Mouse (Mus musculus) gastrocnemius, postnatal 14 days (tissue): ENCODE measurements at regions not wholly inside any gene's neighbourhood (a gene's known extent, or its start where the extent isn't known, plus 50 kb on each side); places are given as distances from the start of the nearest gene placed in this dataset.
"Not testable (repeated sequence)": the region's sequence is repeated elsewhere in the genome, so short reads cannot be mapped to it uniquely, and the experiment has no call there.

Experiments
- DNase-seq: peaks from one replicate; pipeline ENCODE4 v3.0.0; 2021; ENCODE audit warnings: mixed read lengths
- intact Hi-C: fragments of 180-260 bp; cut with DNase I; formaldehyde crosslinking; loops from one replicate; pipeline ENCODE4 v1.15.1; 2025; ENCODE audit warnings: low total_unique reads

- DNase-seq: no peak
- intact Hi-C loops: no loop called here
Observed at GRCm38 (mm10) chr10:38458975-38459374, 362.6 kb downstream of the Rfpl4b start.

GRCm38 (mm10) chr10:38458424-38458823 lies 363.2 kb downstream of the Rfpl4b start:
- intact Hi-C loops: no loop called here

GRCm38 (mm10) chr10:38456786-38457185 lies 364.8 kb downstream of the Rfpl4b start:
- intact Hi-C loops: no loop called here

More at GRCm38 (mm10) chr10:38458424-38458823, 363.2 kb downstream of the Rfpl4b start:
- no peak for DNase-seq

GRCm38 (mm10) chr10:38449263-38449662 lies 372.3 kb downstream of the Rfpl4b start:
- DNase-seq: no peak
- intact Hi-C loops: no loop called here

More at GRCm38 (mm10) chr10:38456786-38457185, 364.8 kb downstream of the Rfpl4b start:
- no peak for DNase-seq

DNA sequence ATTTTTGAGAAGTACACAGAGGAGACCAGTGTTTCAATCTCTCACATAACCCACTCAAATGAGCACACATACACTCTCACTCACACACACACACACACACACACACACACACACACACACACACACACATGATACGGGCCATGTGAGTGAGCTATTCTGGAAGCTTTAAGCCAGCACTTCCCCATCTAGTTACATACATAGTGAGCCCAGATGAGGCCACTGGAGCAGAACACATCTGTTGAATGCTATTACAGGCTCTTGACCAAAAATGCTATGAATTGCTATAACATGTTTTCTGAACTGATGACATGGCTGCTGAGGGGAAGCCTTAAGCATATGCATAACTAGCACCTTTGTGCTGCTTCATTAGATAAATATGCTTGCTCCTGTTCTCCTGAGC lies 373.9 kb downstream of the Rfpl4b start:
- DNase-seq: no peak
- intact Hi-C loops: no loop called here

DNA sequence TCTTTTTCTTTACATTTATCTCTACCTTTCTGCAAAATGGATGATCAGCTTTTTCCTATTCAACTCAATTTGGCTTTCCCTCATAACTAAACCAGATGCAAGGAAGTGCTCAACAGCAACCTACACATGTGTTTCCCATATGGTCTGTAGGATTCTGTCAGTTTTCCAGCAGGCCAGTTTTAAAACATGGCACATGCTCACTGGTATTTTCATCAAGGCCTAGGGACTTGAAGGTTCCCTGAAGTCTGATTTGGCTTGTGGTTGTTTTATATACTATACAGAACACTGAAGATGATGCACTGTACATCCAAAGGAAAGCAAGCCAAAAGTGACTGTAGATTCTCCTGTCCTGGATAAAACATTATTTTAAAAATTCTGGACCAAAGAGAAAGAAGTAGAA lies 374.3 kb downstream of the Rfpl4b start:
- intact Hi-C loops: no loop called here
- DNase-seq: no peak

- intact Hi-C loops: no loop called here
- DNase-seq: no peak
Observed at GRCm38 (mm10) chr10:38439286-38439685, 382.3 kb downstream of the Rfpl4b start.

DNA sequence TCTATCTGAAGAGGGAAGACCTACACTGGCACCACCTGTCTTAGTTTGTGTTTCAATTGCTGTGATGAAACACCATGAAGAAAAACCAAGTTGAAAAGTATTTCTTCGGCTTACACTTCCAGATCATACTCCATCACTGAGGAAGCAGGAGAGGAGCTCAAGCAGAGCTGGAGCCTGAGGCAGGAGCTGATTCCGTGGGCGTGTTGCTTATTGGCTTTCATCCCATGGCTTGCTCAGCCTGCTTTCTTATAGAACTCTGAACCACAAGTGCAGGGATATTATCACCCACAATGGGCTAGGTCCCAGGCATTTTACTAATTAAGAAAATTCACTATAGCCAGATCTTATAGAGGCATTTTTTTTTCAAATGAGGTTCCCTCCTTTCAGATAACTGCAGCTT lies 384.7 kb downstream of the Rfpl4b start:
- no peak for DNase-seq
- intact Hi-C loops: no loop called here

DNA sequence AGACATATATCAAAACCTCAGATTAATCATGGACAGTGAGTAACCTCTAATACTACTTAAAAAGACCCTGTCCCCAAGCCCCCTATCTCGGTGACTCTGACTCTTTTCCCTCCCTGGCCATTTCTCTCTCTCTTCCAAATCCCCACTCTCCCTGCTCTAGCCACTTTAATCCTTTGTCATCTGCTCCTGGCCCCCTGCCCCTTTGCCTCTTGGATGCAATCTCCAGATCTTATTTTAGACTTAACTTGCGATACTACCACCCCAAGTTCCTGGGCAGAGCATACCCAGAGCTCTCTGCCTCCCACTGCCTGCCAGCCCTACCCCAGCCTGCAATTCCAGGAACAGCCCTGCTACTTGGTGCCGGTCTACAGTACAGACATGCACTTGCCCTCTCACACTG lies 400.0 kb downstream of the Rfpl4b start:
- intact Hi-C loops: no loop called here
- DNase-seq: peak; percentile 11

GRCm38 (mm10) chr10:38419771-38420170 lies 401.8 kb downstream of the Rfpl4b start:
- no peak for DNase-seq
- intact Hi-C loops: no loop called here

DNA sequence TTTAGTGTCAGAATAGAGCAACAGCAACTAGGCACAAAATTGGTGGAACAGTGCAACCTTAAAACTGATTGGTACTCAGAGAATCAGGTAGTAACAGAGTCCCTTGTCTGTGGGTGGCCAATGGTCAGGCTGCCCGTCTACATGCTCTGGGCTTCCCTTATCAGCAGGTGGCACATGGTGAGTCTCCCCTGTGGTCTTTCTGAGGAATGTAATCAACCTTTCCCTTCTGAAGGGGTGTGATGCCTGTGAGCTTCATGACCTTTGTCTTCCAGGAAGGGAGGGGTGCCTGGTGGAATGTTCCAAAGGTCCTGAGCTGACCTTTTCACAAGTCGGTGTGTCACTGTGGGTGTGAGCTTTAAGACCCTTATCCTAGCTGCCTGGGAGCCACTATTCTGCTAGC lies 438.4 kb downstream of the Rfpl4b start:
- DNase-seq: no peak
- intact Hi-C loops: no loop called here

GRCm38 (mm10) chr10:38381873-38382296 lies 439.7 kb downstream of the Rfpl4b start:
- intact Hi-C loops: no loop called here
- DNase-seq: peak; percentile 31

GRCm38 (mm10) chr10:38380388-38380787 lies 441.2 kb downstream of the Rfpl4b start:
- intact Hi-C loops: no loop called here
- no peak for DNase-seq

GRCm38 (mm10) chr10:38366776-38367175 lies 454.8 kb downstream of the Rfpl4b start:
- DNase-seq: no peak
- intact Hi-C loops: no loop called here

DNA sequence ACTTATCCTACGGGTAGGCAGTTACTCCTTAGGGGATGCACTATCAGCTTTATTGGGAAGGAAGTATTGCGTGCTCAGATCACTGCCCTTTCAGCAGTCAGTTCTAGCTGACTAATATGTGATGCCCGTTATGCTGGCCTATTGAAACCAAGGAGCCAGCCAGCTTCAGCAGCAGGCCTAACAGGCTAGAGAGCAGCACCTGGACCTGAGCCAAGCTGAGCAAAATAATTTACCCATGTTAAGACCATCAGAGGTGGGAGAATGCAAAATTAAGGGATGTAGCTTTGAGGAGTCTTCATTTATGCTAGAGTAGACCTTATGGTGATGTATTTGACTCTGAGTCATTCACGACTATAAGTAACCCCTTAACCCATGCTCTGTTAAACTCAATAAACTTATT lies 456.7 kb downstream of the Rfpl4b start:
- intact Hi-C loops: no loop called here
- no peak for DNase-seq

DNA sequence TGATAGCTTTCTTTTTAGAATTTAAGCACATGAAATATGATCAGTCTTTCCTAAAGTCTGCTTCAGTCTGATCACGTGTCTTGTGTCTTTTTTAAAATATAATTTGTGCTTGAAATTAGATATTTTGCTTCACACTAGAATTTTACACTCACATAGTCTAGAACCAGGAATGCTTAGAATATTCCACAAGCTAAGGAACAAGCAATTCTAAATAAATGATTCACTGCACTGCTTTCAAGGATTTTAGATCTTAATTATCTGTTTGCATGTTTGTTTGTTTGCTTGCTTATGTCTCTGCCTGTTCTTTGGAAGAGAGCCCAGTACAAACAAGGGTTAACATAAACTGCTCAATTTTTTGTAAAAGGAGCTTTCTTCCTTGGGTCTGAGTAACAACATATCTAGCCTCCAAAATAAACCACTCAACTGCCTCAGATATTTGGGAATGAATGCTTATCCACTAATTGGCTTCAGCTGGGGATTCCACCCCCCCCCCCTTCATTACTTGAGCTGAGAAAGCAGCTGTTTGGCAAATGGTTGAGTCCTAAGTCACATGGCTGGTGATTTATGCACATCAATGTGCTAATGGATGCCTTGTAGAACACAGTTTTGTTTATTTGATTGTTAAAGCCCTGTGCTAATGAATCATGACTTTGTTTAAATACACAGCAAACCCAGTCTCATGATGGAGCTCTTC lies 463.9 kb downstream of the Rfpl4b start:
- no peak for DNase-seq
- intact Hi-C loops: no loop called here

- DNase-seq: no peak
Observed at GRCm38 (mm10) chr10:38353973-38354372, 467.6 kb downstream of the Rfpl4b start.

DNA sequence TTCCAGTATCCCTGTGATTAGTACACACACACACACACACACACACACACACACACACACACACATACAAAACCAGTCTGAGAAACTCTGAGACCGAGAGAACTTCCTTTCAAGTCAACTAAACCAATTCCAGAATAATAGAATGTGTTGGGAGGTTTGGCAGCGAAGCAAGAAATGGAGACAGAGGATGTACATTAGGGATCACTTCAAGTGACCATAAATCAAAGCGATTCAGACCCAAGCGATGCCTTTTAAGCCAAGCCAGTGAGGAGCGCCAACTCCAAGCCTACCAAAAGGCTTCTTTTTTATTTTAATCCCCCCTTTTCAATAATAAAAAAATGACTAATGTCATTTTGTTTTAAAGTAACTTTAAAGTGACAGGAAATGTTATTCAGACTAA lies 468.1 kb downstream of the Rfpl4b start:
- no peak for DNase-seq

More at GRCm38 (mm10) chr10:38353973-38354372, 467.6 kb downstream of the Rfpl4b start:
- intact Hi-C loops: no loop called here

GRCm38 (mm10) chr10:38347029-38347428 lies 474.6 kb downstream of the Rfpl4b start:
- DNase-seq: not testable (repeated sequence)

More for the DNA sequence above, 468.1 kb downstream of the Rfpl4b start:
- intact Hi-C loops: no loop called here

DNA sequence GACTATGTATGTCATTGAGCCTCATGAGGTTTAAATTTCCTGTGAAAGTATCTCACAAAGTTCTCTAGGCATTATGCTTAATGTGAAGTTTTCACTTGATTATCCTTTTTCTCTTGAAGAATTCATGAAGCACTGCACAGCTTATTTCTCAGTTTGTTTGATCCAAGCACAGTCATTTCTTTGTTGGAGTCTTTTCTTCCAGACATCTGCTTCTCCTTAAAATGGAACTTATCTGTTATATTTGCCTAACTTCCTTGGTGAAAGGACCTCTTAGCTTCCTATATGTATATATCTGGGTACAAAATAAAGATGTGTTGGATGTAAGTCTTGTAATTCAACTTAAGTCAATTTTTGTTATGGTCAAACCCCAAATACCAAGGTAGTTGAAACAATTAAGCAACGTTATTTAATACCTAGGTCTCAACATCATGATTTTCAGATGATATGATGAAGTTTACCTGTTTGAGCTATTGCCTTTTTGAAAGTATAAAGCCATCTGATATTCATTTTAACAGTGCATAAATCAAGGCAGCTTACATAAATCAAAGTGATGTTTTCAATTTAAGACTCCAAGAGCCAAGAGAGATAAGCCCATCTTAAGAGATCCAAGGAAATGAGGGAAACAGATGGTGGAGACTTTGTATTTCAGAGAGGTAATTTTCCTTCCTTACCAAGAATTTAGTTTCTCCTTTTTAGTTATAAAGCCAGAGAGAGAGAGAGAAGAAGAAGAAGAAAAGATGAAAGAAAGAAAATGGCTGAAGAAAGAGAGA lies 481.0 kb downstream of the Rfpl4b start:
- no peak for DNase-seq
- intact Hi-C loops: no loop called here

More at GRCm38 (mm10) chr10:38347029-38347428, 474.6 kb downstream of the Rfpl4b start:
- intact Hi-C loops: not testable (repeated sequence)
